ENCODE assay signal across 8 mouse cellular contexts in the genomic region with DNA sequence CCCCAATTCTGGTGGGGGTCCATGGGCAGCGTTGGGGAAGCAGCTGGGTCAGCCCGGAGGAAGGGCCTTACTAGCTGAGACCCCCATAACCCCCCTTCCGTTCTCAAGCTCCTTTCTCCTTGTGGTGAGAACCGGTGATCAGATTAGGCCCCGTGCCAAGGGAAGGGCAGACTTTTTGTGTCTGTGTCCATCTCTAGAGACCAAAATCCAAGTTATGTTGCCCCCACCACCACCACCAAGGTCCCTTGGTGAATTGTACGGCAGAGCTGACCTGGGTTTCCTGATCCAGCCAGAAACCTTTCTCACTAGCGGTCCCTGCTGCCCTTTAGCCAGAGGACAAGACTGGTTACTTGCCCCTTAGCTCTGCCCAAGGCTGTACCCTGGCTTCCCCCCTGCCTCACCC. TPM values are rescaled to one million over a fixed set of nuclear protein-coding genes. Genes with fewer than 3 reads are reported as not detected.
DNase-seq lines count a peak whose midpoint lies in the region; ATAC-seq and TF ChIP-seq lines count a peak whose summit lies in the region.

No protein-coding gene starts in this region.

- H3K9me3 ChIP-seq in CH12.LX (replicated peaks; ENCODE audit: low read length), result no peaks in the 10 kb centered on the region
- no peaks in the 10 kb centered on the region for H3K9me3 ChIP-seq in forebrain, embryonic 12.5 days
- no peaks in the 10 kb centered on the region for H3K9me3 ChIP-seq in liver, embryonic 14.5 days (ENCODE audit: control insufficient read depth, low read length)

- H3K9ac ChIP-seq in CH12.LX (ENCODE audit: insufficient read depth, low read depth), result peak overlapping the region; percentile 70
- peak overlapping the region; percentile 84 for H3K9ac ChIP-seq in forebrain, embryonic 12.5 days
- H3K9ac ChIP-seq in liver, embryonic 14.5 days (replicated peaks), result no peak overlapping the region

- peak overlapping the region; percentile 63 for H3K4me2 ChIP-seq in CH12.LX (ENCODE audit: insufficient read depth, low read depth, poor library complexity, severe bottlenecking)
- peak overlapping the region; percentile 74 for H3K4me2 ChIP-seq in forebrain, embryonic 12.5 days
- H3K4me2 ChIP-seq in liver, embryonic 14.5 days (ENCODE audit: low read depth), result peak overlapping the region; percentile 57

- WGBS in forebrain, embryonic 12.5 days, result 0% methylated on average over 7 of the region's 7 CpGs
- WGBS in liver, embryonic 14.5 days (ENCODE audit: insufficient replicate concordance), result 5% methylated on average over 7 of the region's 7 CpGs

- H3K79me2 ChIP-seq in CH12.LX (replicated peaks; ENCODE audit: control insufficient read depth, extremely low read depth, insufficient read depth, poor library complexity, severe bottlenecking), result peaks cover 37% of the 10 kb centered on the region

- peaks cover 9 to 66% of the 10 kb centered on the region in 2 experiments for H3K4me1 ChIP-seq in CH12.LX (ENCODE audit: control insufficient read depth in 1 of 2, insufficient read depth in 2 of 2)
- peaks cover 30% of the 10 kb centered on the region for H3K4me1 ChIP-seq in forebrain, embryonic 12.5 days
- H3K4me1 ChIP-seq in liver, embryonic 14.5 days (replicated peaks; ENCODE audit: control insufficient read depth in 2 of 2, insufficient read depth in 2 of 2, low read length in 1 of 2), result no peaks in the 10 kb centered on the region

- no peaks in the 10 kb centered on the region for H3K27me3 ChIP-seq in CH12.LX (replicated peaks)
- H3K27me3 ChIP-seq in forebrain, embryonic 12.5 days, result no peaks in the 10 kb centered on the region
- peaks cover 32% of the 10 kb centered on the region for H3K27me3 ChIP-seq in liver, embryonic 14.5 days (ENCODE audit: control insufficient read depth, insufficient read depth, low read length)

- TF ChIP-seq RAD21 in CH12.LX (IDR thresholded peaks at IDR 0.05; ENCODE audit: low read depth, low read length), result peak; percentile 23

- ATAC-seq in forebrain, embryonic 12.5 days (ENCODE audit: low FRiP score), result no peak
- no peak for ATAC-seq in liver, embryonic 14.5 days (ENCODE audit: insufficient read depth)

- TF ChIP-seq CTCF in gastrocnemius, adult 2 months (IDR thresholded peaks at IDR 0.05), result peak; percentile 17; the same call in 1 of the 2 replicates
- peak in 1 of 2 experiments; percentile 48; a peak in 2 of 4 replicates for TF ChIP-seq CTCF in CH12.LX (conservative IDR thresholded peaks at IDR 0.05 in 1 of 2, IDR thresholded peaks at IDR 0.05 in 1 of 2; ENCODE audit: low read depth in 2 of 2, low read length in 2 of 2)
- no peak for TF ChIP-seq CTCF in liver, embryonic 14.5 days (IDR thresholded peaks at IDR 0.05; ENCODE audit: low read depth)

- TF ChIP-seq EP300 in CH12.LX (IDR thresholded peaks at IDR 0.05; ENCODE audit: low read length), result no peak
- TF ChIP-seq EP300 in liver, embryonic 14.5 days (IDR thresholded peaks at IDR 0.05; ENCODE audit: low read depth), result no peak

- in situ Hi-C loops in CH12.LX (cut with MboI; ENCODE audit: low pct_ligation_motif_present, low pct_unique_long_range_greater_than_20kb, low sequenced_read_pairs), result loop anchor here (5.0 to 25.0 kb wide), 3 partner anchors 37 to 358 kb away; a partner anchor contains a TSS

- dilution Hi-C loops in CH12.LX (cut with MboI; ENCODE audit: extremely low pct_ligation_motif_present, extremely low pct_unique_long_range_greater_than_20kb, low sequenced_read_pairs), result no loop called here

- H3K27ac ChIP-seq in gastrocnemius, adult 2 months, result peak overlapping the region; percentile 91
- H3K27ac ChIP-seq in CH12.LX (ENCODE audit: insufficient read depth, low read depth), result peak overlapping the region; percentile 40; the same call in 1 of the 2 replicates
- H3K27ac ChIP-seq in forebrain, embryonic 12.5 days, result peak overlapping the region; percentile 81
- no peak overlapping the region for H3K27ac ChIP-seq in liver, embryonic 14.5 days

- DNase-seq in gastrocnemius, adult 2 months, result peak; percentile 56
- DNase-seq in gastrocnemius, postnatal 36 days, result no peak
- no peak for DNase-seq in CH12.LX (ENCODE audit: extremely low read depth)
- DNase-seq in liver, embryonic 14.5 days (ENCODE audit: low read depth in 3 of 3, low spot score in 3 of 3), result no peak
- DNase-seq in adrenal gland, adult 18-20 months (ENCODE audit: low spot score in 2 of 2), result no peak
- no peak for DNase-seq in frontal cortex, postnatal 25 days (ENCODE audit: low spot score in 2 of 2)
- DNase-seq in adrenal gland, postnatal 36 days, result no peak

- intact Hi-C loops in gastrocnemius, adult 2 months (cut with DNase I), result no loop called here
- intact Hi-C loops in gastrocnemius, postnatal 36 days (cut with DNase I), result loop anchor here (2.0 to 10.0 kb wide), 2 partner anchors 50 to 230 kb away; no protein-coding TSS in a partner anchor

- peaks cover 0 to 21% of the 10 kb centered on the region in 2 experiments for H3K36me3 ChIP-seq in CH12.LX (replicated peaks in 1 of 2; ENCODE audit: control insufficient read depth in 1 of 2, insufficient read depth in 1 of 2, low read length in 1 of 2)
- H3K36me3 ChIP-seq in forebrain, embryonic 12.5 days (replicated peaks), result no peaks in the 10 kb centered on the region
- no peaks in the 10 kb centered on the region for H3K36me3 ChIP-seq in liver, embryonic 14.5 days (replicated peaks; ENCODE audit: control insufficient read depth, insufficient read depth, low read depth)

- peak overlapping the region; percentile 85 for H3K4me3 ChIP-seq in gastrocnemius, adult 2 months
- peak overlapping the region; percentile 76 to 92 (median 84) for H3K4me3 ChIP-seq in CH12.LX (replicated peaks in 1 of 3; ENCODE audit: low read depth in 2 of 3, low read length in 2 of 3, poor library complexity in 1 of 3)
- H3K4me3 ChIP-seq in forebrain, embryonic 12.5 days (replicated peaks), result peak overlapping the region; percentile 77
- H3K4me3 ChIP-seq in liver, embryonic 14.5 days (ENCODE audit: insufficient read depth in 1 of 2, low read depth in 2 of 2, low read length in 2 of 2), result peak overlapping the region in 1 of 2 experiments; percentile 40; a peak in 2 of 4 replicates

- no peak for TF ChIP-seq POLR2A in CH12.LX (IDR thresholded peaks at IDR 0.05; ENCODE audit: low read depth, low read length)

TF ChIP-seq in CH12.LX, 34 proteins besides CTCF, POLR2A, EP300 and RAD21:
- TF ChIP-seq SMC3 (IDR thresholded peaks at IDR 0.05; ENCODE audit: low read depth, low read length), result peak; percentile 50
- no peak for TF ChIP-seq RCOR1 (conservative IDR thresholded peaks at IDR 0.05; ENCODE audit: low read depth, low read length)
TF ChIP-seq in CH12.LX: peak in this region for 1.

RNA-seq across cellular contexts. Expression of a gene that starts 0.9 kb away (rescaled TPM):
- 10 to 100 TPM; 21.9 to 23.1 TPM for total RNA-seq in gastrocnemius, adult 2 months (2021)
- total RNA-seq in gastrocnemius, postnatal 36 days (2021), result 10 to 100 TPM; 20.7 to 21.7 TPM
- total RNA-seq in CH12.LX (2012; rRNA removed) (94.7 and 96.9 TPM in 2 replicates), CH12.LX (2014; rRNA removed) (74.1 and 74.9 TPM in 2 replicates)
- polyA plus RNA-seq in CH12.LX (2012; ENCODE audit: insufficient read length, low read depth), result 204 and 222 TPM in 2 replicates
- polyA plus RNA-seq in forebrain, embryonic 12.5 days (2016; fragmentation: Nextera tagmentation; extraction: Ambion mirVana), result 24.6 and 26.4 TPM in 2 replicates
- 0.56 and 0.85 TPM in 2 replicates for polyA plus RNA-seq in liver, embryonic 14.5 days (2012; rRNA removed)
- polyA plus RNA-seq in liver, embryonic 14.5 days (2014; fragmentation: Nextera tagmentation; extraction: Ambion mirVana), result 1.1 and 1.4 TPM in 2 replicates
- 1 to 10 TPM; 4.7 to 7.7 TPM for total RNA-seq in adrenal gland, adult 18-20 months (2021)
- total RNA-seq in adrenal gland, postnatal 36 days (2021), result 1 to 10 TPM; 2.7 to 3.1 TPM

RNA-seq across cellular contexts. Expression of a gene that starts 37.4 kb away (rescaled TPM):
- total RNA-seq in gastrocnemius, adult 2 months (2021), result not detected
- not detected for total RNA-seq in gastrocnemius, postnatal 36 days (2021)
- total RNA-seq in CH12.LX (2012; rRNA removed) (2.7 and 4.8 TPM in 2 replicates), CH12.LX (2014; rRNA removed) (1.5 and 1.9 TPM in 2 replicates)
- polyA plus RNA-seq in CH12.LX (2012; ENCODE audit: insufficient read length, low read depth), result 1.3 and 3.5 TPM in 2 replicates
- not detected in 2 replicates for polyA plus RNA-seq in forebrain, embryonic 12.5 days (2016; fragmentation: Nextera tagmentation; extraction: Ambion mirVana)
- polyA plus RNA-seq in liver, embryonic 14.5 days (2012; rRNA removed), result not detected in 2 replicates
- not detected in 2 replicates for polyA plus RNA-seq in liver, embryonic 14.5 days (2014; fragmentation: Nextera tagmentation; extraction: Ambion mirVana)
- not detected for total RNA-seq in adrenal gland, adult 18-20 months (2021)
- total RNA-seq in adrenal gland, postnatal 36 days (2021), result not detected

RNA-seq across cellular contexts. Expression of a gene that starts 55.0 kb away (rescaled TPM):
- total RNA-seq in gastrocnemius, adult 2 months (2021), result not detected
- not detected for total RNA-seq in gastrocnemius, postnatal 36 days (2021)
- total RNA-seq in CH12.LX (2012; rRNA removed) (1.9 and 2.6 TPM in 2 replicates), CH12.LX (2014; rRNA removed) (1.4 and 2.4 TPM in 2 replicates)
- 0.79 and 0.83 TPM in 2 replicates for polyA plus RNA-seq in CH12.LX (2012; ENCODE audit: insufficient read length, low read depth)
- polyA plus RNA-seq in forebrain, embryonic 12.5 days (2016; fragmentation: Nextera tagmentation; extraction: Ambion mirVana), result not detected in 2 replicates
- not detected in 2 replicates for polyA plus RNA-seq in liver, embryonic 14.5 days (2012; rRNA removed)
- polyA plus RNA-seq in liver, embryonic 14.5 days (2014; fragmentation: Nextera tagmentation; extraction: Ambion mirVana), result not detected in 2 replicates
- total RNA-seq in adrenal gland, adult 18-20 months (2021), result not detected
- total RNA-seq in adrenal gland, postnatal 36 days (2021), result not detected
